28 mouse cellular contexts compared by ENCODE assay signal in genomic region chr1:64684440-64684839, GRCm38 (mm10). TPM values are rescaled to one million over a fixed set of nuclear protein-coding genes. Genes with fewer than 3 reads are reported as not detected.
DNase-seq lines count a peak whose midpoint lies in the region; ATAC-seq and TF ChIP-seq lines count a peak whose summit lies in the region.
"Had no signal": no experiment of that assay in that cellular context is flagged by ENCODE, and none has a peak within 500 bp of the region (broad histone marks: within the 10 kb centered on the region; RNA-seq: fewer than 3 reads in every experiment).

No protein-coding gene starts in this region.

- TF ChIP-seq CTCF in liver, postnatal 0 days (IDR thresholded peaks at IDR 0.05; ENCODE audit: low read depth): no peak

- no peaks in the 10 kb centered on the region for H3K27me3 ChIP-seq in liver, postnatal 0 days (ENCODE audit: insufficient read depth, low read length)
- H3K27me3 ChIP-seq in liver, embryonic 13.5 days: no peaks in the 10 kb centered on the region
- no peaks in the 10 kb centered on the region for H3K27me3 ChIP-seq in liver, embryonic 16.5 days (ENCODE audit: control insufficient read depth, insufficient read depth, low read depth, low read length)
- H3K27me3 ChIP-seq: CH12.LX; embryonic facial prominence, embryonic 13.5 days; forebrain, embryonic 12.5 days; forebrain, embryonic 15.5 days; hindbrain, embryonic 13.5 days; intestine, embryonic 15.5 days had no signal

- no peak overlapping the region for H3K4me3 ChIP-seq in liver, postnatal 0 days (ENCODE audit: low read depth, low read length)
- no peak overlapping the region for H3K4me3 ChIP-seq in liver, embryonic 13.5 days (replicated peaks)
- no peak overlapping the region for H3K4me3 ChIP-seq in liver, embryonic 16.5 days (ENCODE audit: low read depth, low read length)
- H3K4me3 ChIP-seq: embryonic facial prominence, embryonic 10.5 days; embryonic facial prominence, embryonic 13.5 days; erythroblast, embryonic 14.5 days; forebrain, embryonic 12.5 days; forebrain, embryonic 15.5 days; hindbrain, embryonic 10.5 days; hindbrain, embryonic 13.5 days; intestine, embryonic 15.5 days had no signal

- no peak overlapping the region for H3K9ac ChIP-seq in liver, postnatal 0 days (replicated peaks)
- no peak overlapping the region for H3K9ac ChIP-seq in liver, embryonic 13.5 days
- no peak overlapping the region for H3K9ac ChIP-seq in liver, embryonic 16.5 days (ENCODE audit: low read depth, low read length)
- H3K9ac ChIP-seq: embryonic facial prominence, embryonic 13.5 days; forebrain, embryonic 12.5 days; forebrain, embryonic 15.5 days; hindbrain, embryonic 13.5 days; intestine, embryonic 15.5 days had no signal

- peaks cover 3% of the 10 kb centered on the region; the same call in 1 of the 2 replicates for H3K4me1 ChIP-seq in liver, postnatal 0 days (ENCODE audit: insufficient read depth)
- H3K4me1 ChIP-seq in liver, embryonic 13.5 days (replicated peaks): peaks cover 40% of the 10 kb centered on the region
- peaks cover 9% of the 10 kb centered on the region for H3K4me1 ChIP-seq in liver, embryonic 16.5 days (ENCODE audit: control insufficient read depth, low read depth, low read length)
- H3K4me1 ChIP-seq: intestine, embryonic 15.5 days had no signal

- peak; percentile 10 for DNase-seq in liver
- DNase-seq in liver, postnatal 0 days: no peak
- peak; percentile 47 for DNase-seq in liver, embryonic 13.5 days
- DNase-seq in cerebellum, postnatal 10 days: no peak
- no peak for DNase-seq in gastrocnemius, adult 18-20 months (ENCODE audit: low spot score)
- DNase-seq: adrenal gland, adult 8-10 months; adrenal gland, postnatal 25 days; B cell, adult 2 months; cerebellum, adult 18-20 months; cerebellum, adult 9-10 months; cerebellum, postnatal 25 days; embryo, embryonic 11 days; gastrocnemius, postnatal 10 days; gastrocnemius, postnatal 36 days; heart, postnatal 36 days had no signal

- 67% methylated on average over 2 of the region's 2 CpGs for WGBS in liver, postnatal 0 days (ENCODE audit: insufficient replicate concordance)
- WGBS in liver, embryonic 13.5 days (ENCODE audit: insufficient replicate concordance): 26% methylated on average over 2 of the region's 2 CpGs
- WGBS in liver, embryonic 16.5 days (ENCODE audit: insufficient replicate concordance): 50% methylated on average over 2 of the region's 2 CpGs

- no peak overlapping the region for H3K27ac ChIP-seq in liver, postnatal 0 days (ENCODE audit: low read depth)
- no peak overlapping the region for H3K27ac ChIP-seq in liver, embryonic 13.5 days
- H3K27ac ChIP-seq in liver, embryonic 16.5 days (ENCODE audit: low read length): no peak overlapping the region
- H3K27ac ChIP-seq: embryonic facial prominence, embryonic 10.5 days; embryonic facial prominence, embryonic 13.5 days; forebrain, embryonic 12.5 days; forebrain, embryonic 15.5 days; hindbrain, embryonic 10.5 days; hindbrain, embryonic 13.5 days; intestine, embryonic 15.5 days had no signal

- H3K4me2 ChIP-seq in liver, postnatal 0 days (ENCODE audit: low read depth, low read length): no peak overlapping the region
- no peak overlapping the region for H3K4me2 ChIP-seq in liver, embryonic 13.5 days
- no peak overlapping the region for H3K4me2 ChIP-seq in liver, embryonic 16.5 days (ENCODE audit: low read depth, low read length)
- H3K4me2 ChIP-seq: embryonic facial prominence, embryonic 13.5 days; forebrain, embryonic 12.5 days; forebrain, embryonic 15.5 days; heart, embryonic 11.5 days; hindbrain, embryonic 13.5 days; intestine, embryonic 15.5 days had no signal

- TF ChIP-seq EP300 in liver, postnatal 0 days (IDR thresholded peaks at IDR 0.05; ENCODE audit: low read depth): no peak

- H3K36me3 ChIP-seq in liver, postnatal 0 days (replicated peaks; ENCODE audit: insufficient read depth, low read length): no peaks in the 10 kb centered on the region
- no peaks in the 10 kb centered on the region; the same call in 1 of the 2 replicates for H3K36me3 ChIP-seq in liver, embryonic 13.5 days
- H3K36me3 ChIP-seq in liver, embryonic 16.5 days (ENCODE audit: control insufficient read depth, insufficient read depth): no peaks in the 10 kb centered on the region; the same call in 1 of the 2 replicates
- H3K36me3 ChIP-seq: embryonic facial prominence, embryonic 13.5 days; forebrain, embryonic 12.5 days; forebrain, embryonic 15.5 days; hindbrain, embryonic 13.5 days; intestine, embryonic 15.5 days had no signal

- H3K9me3 ChIP-seq in liver, postnatal 0 days (ENCODE audit: low read length): no peaks in the 10 kb centered on the region
- no peaks in the 10 kb centered on the region for H3K9me3 ChIP-seq in liver, embryonic 13.5 days (replicated peaks)
- H3K9me3 ChIP-seq in liver, embryonic 16.5 days (replicated peaks; ENCODE audit: control insufficient read depth, low read length): no peaks in the 10 kb centered on the region
- H3K9me3 ChIP-seq: embryonic facial prominence, embryonic 10.5 days; embryonic facial prominence, embryonic 13.5 days; forebrain, embryonic 12.5 days; forebrain, embryonic 15.5 days; G1E; hindbrain, embryonic 10.5 days; hindbrain, embryonic 13.5 days; intestine, embryonic 15.5 days had no signal

- no peak for ATAC-seq in liver, postnatal 0 days
- peak; percentile 87 for ATAC-seq in liver, embryonic 13.5 days (ENCODE audit: low read depth)
- ATAC-seq in liver, embryonic 16.5 days (ENCODE audit: low read depth): peak; percentile 64
- ATAC-seq: forebrain, embryonic 15.5 days; hindbrain, embryonic 16.5 days; intestine, embryonic 15.5 days had no signal

RNA-seq across cellular contexts. Expression of gene Ccnyl1, which starts 5.8 kb away (rescaled TPM):
- 0.89 and 1.3 TPM in 2 replicates for polyA plus RNA-seq in liver, postnatal 0 days (2015; fragmentation: Nextera tagmentation; extraction: Ambion mirVana)
- 0.87 and 1.1 TPM in 2 replicates for polyA plus RNA-seq in liver, embryonic 13.5 days (2015; fragmentation: Nextera tagmentation; extraction: Ambion mirVana)
- polyA plus RNA-seq in liver, embryonic 16.5 days (2015; fragmentation: Nextera tagmentation; extraction: Ambion mirVana): 0.61 and 0.84 TPM in 2 replicates
- 10 to 100 TPM; 20.1 to 25.3 TPM for total RNA-seq in gastrocnemius, adult 18-20 months (2021)

RNA-seq across cellular contexts. Expression of gene Fzd5, which starts 53.1 kb away (rescaled TPM):
- 0.94 and 0.99 TPM in 2 replicates for polyA plus RNA-seq in liver, postnatal 0 days (2015; fragmentation: Nextera tagmentation; extraction: Ambion mirVana)
- 2.2 and 2.3 TPM in 2 replicates for polyA plus RNA-seq in liver, embryonic 13.5 days (2015; fragmentation: Nextera tagmentation; extraction: Ambion mirVana)
- polyA plus RNA-seq in liver, embryonic 16.5 days (2015; fragmentation: Nextera tagmentation; extraction: Ambion mirVana): 1.9 and 2.2 TPM in 2 replicates
- 1 to 10 TPM; 1.8 to 2.2 TPM for total RNA-seq in gastrocnemius, adult 18-20 months (2021)

Comparison
In these comparisons a context has a peak if more than half of its experiments do, and no peak if none do; other contexts are left out.
1. DNase-seq: peak in liver (single experiment) and liver, embryonic 13.5 days (single experiment); none in liver, postnatal 0 days (single experiment), cerebellum, postnatal 10 days (0 of 2) and gastrocnemius, adult 18-20 months (single experiment).